Mouse (Mus musculus) liver, embryonic 15.5 days (tissue): ENCODE measurements at regions not wholly inside any gene's neighbourhood (a gene's known extent, or its start where the extent isn't known, plus 50 kb on each side); places are given as distances from the start of the nearest gene placed in this dataset.

ENCODE experiments used
- ATAC-seq: fragments of 200-750 bp; cut with Nextera tagmentation; 2 replicates; pipeline ENCODE4 v1.8.0; 2017; ENCODE audit warnings: moderate number of reproducible peaks, mild to moderate bottlenecking, moderate library complexity; ENCODE audit not compliant: insufficient read depth
- H3K27ac ChIP-seq: fragments of 300-500 bp; sonication (generic); replicated peaks from 2 replicates; pipeline ENCODE4 v1.5.1; 2015; ENCODE audit warnings: mild to moderate bottlenecking, inconsistent platforms
- H3K27me3 ChIP-seq: fragments of 300-500 bp; sonication (generic); 2 replicates; pipeline ENCODE4 v1.6.1; 2015; ENCODE audit warnings: mild to moderate bottlenecking, inconsistent platforms
- H3K36me3 ChIP-seq: fragments of 300-500 bp; sonication (generic); replicated peaks from 2 replicates; pipeline ENCODE4 v1.6.1; 2015; ENCODE audit warnings: moderate library complexity, mild to moderate bottlenecking, inconsistent platforms
- H3K4me1 ChIP-seq: fragments of 300-500 bp; sonication (generic); replicated peaks from 2 replicates; pipeline ENCODE4 v1.6.1; 2015; ENCODE audit warnings: inconsistent platforms
- H3K4me2 ChIP-seq: fragments of 300-500 bp; sonication (generic); 2 replicates; pipeline ENCODE4 v1.6.1; 2015; ENCODE audit warnings: moderate library complexity, mild to moderate bottlenecking, inconsistent platforms
- H3K4me3 ChIP-seq: fragments of 300-500 bp; sonication (generic); replicated peaks from 2 replicates; pipeline ENCODE4 v1.5.1; 2015; ENCODE audit warnings: mild to moderate bottlenecking, inconsistent platforms
- H3K9ac ChIP-seq: fragments of 300-500 bp; sonication (generic); 2 replicates; pipeline ENCODE4 v1.6.1; 2015; ENCODE audit warnings: moderate library complexity, mild to moderate bottlenecking, inconsistent platforms
- H3K9me3 ChIP-seq: fragments of 300-500 bp; sonication (generic); replicated peaks from 2 replicates; pipeline ENCODE4 v1.6.1; 2016; ENCODE audit warnings: inconsistent platforms
- WGBS: fragments of 180-500 bp; shearing (Covaris S2); methylation state at CpG from one replicate; pipeline ENCODE4 v1.1.7; 2015; ENCODE audit warnings: mixed read lengths; ENCODE audit not compliant: insufficient replicate concordance; 5-methylcytosine and 5-hydroxymethylcytosine counted together

DNA sequence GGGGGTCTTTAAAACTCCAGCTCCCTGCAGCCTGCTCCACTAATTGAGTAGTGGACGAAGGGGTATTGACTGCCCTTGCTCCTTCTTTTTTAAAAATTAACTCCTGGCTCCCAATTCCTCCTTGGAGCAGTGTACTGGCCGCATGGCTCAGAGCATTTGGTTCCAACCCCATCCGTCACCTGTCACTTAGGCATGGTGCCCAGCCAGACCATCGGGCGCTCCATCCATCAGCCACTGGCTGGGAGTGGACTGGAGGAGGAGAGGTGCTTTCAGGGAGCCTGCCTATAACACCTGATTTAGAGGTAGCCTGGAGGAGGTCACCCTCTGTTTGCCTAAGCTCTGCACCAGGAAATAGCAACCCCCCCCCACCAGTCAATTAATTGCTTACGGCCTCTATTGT is 66.4 kb upstream of the Glce start:
- Histone ChIP-seq H3K36me3 (no peaks in the 10 kb centered on the region), H3K4me2 (no peak overlapping the region), H3K9ac (no peak overlapping the region), H3K4me3 (no peak overlapping the region), H3K27me3 (no peaks in the 10 kb centered on the region), H3K27ac (no peak overlapping the region), H3K4me1 (peaks cover 10% of the 10 kb centered on the region), H3K9me3 (no peaks in the 10 kb centered on the region)
- no peak for ATAC-seq
- WGBS, result 42% methylated on average over 6 of the region's 6 CpGs

DNA sequence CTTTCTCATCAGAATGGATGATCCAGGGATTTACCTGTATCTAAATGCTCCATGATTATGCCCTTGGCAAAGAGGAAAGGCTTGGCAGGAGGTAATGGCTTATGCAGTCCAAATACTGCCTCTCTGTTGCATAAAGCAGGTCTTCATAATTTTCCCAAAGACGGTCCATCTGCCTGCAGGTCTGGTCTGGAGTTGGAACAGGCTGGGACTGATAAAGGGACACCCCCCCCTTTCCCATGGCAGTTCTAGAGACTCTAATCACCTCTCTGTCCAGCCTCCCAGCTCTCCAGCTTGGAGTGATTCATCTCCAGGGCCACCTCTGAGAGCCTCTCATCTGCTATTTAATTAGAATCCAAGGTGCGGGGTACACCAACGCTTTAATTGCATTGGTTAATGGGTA is 65.9 kb upstream of the Glce start:
- Histone ChIP-seq H3K9me3 (no peaks in the 10 kb centered on the region), H3K27me3 (no peaks in the 10 kb centered on the region), H3K4me2 (no peak overlapping the region), H3K36me3 (no peaks in the 10 kb centered on the region), H3K9ac (no peak overlapping the region), H3K27ac (no peak overlapping the region), H3K4me1 (peaks cover 10% of the 10 kb centered on the region), H3K4me3 (no peak overlapping the region)
- WGBS, result 64% methylated on average over 3 of the region's 3 CpGs
- ATAC-seq, result no peak

DNA sequence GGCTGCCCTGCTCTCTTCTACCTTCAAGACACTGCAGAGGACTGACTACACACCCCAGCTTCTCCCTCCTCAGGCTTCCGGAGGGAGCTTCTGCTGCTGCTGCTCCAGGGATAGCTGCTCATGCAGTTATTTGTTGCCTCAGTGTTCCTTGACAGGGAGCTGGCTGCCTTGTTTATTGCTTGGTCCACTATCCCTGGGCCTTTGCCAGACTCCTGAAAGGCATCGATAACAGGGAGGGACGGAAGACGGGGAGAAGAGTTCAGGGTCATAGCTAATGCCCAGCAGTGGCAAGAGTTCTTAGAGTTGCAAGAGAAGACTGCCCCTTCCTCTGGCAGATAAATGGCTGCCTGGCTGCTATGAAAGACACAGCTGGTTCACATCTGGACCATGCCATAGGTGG is 64.4 kb upstream of the Glce start:
- H3K27ac ChIP-seq, result no peak overlapping the region
- no peak overlapping the region for H3K4me2 ChIP-seq
- 49% methylated on average over 4 of the region's 4 CpGs for WGBS
- H3K4me3 ChIP-seq, result no peak overlapping the region
- no peaks in the 10 kb centered on the region for H3K4me1 ChIP-seq
- no peak for ATAC-seq
- no peaks in the 10 kb centered on the region for H3K36me3 ChIP-seq
- no peaks in the 10 kb centered on the region for H3K9me3 ChIP-seq
- no peak overlapping the region for H3K9ac ChIP-seq
- no peaks in the 10 kb centered on the region for H3K27me3 ChIP-seq

DNA sequence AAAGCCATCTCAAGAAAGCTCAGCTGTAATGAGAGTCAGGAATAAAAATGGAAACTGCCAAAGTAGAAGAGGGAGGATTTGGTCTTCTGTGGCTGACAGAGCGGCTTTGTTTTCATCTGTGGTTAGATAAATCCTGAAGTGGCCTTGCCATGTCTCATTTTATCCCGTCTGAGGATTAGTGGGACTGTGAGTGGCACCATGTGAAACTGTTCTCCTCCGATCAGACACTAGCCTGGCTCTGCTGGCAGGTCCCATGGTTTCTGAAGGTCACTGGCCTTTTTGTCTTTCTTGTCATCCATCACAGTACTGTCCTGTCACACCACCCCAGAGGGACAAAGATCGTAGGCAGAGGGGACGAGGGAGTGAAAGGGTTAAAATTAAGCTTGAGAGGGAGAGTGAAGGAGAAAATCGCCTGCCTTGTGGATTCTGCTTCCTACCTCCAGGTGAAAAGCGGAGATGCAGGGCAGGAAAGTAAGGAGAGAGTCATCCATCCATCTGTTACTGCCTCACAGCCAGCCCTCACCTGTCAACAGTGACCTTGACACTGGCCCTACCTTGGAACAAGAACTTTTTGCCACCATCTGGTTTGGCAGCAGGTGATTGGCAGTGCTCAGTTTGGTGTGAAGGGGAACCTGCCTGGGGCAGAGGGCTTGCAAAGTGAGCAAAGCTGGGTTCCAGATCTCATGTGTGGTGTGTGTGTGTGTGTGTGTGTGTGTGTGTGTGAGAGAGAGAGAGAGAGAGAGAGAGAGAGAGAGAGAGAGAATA is 63.2 kb upstream of the Glce start:
- H3K9ac ChIP-seq, result no peak overlapping the region
- H3K4me2 ChIP-seq, result no peak overlapping the region
- no peaks in the 10 kb centered on the region for H3K36me3 ChIP-seq
- ATAC-seq, result no peak
- no peaks in the 10 kb centered on the region for H3K4me1 ChIP-seq
- no peaks in the 10 kb centered on the region for H3K27me3 ChIP-seq
- WGBS, result 41% methylated on average over 7 of the region's 7 CpGs
- H3K4me3 ChIP-seq, result no peak overlapping the region
- no peaks in the 10 kb centered on the region for H3K9me3 ChIP-seq
- H3K27ac ChIP-seq, result no peak overlapping the region

- no peaks in the 10 kb centered on the region for H3K9me3 ChIP-seq
- WGBS, result 43% methylated on average over 9 of the region's 9 CpGs
- ATAC-seq, result no peak
Measured at GRCm38 (mm10) chr9:62181182-62181830, 58.9 kb upstream of the Glce start.

DNA sequence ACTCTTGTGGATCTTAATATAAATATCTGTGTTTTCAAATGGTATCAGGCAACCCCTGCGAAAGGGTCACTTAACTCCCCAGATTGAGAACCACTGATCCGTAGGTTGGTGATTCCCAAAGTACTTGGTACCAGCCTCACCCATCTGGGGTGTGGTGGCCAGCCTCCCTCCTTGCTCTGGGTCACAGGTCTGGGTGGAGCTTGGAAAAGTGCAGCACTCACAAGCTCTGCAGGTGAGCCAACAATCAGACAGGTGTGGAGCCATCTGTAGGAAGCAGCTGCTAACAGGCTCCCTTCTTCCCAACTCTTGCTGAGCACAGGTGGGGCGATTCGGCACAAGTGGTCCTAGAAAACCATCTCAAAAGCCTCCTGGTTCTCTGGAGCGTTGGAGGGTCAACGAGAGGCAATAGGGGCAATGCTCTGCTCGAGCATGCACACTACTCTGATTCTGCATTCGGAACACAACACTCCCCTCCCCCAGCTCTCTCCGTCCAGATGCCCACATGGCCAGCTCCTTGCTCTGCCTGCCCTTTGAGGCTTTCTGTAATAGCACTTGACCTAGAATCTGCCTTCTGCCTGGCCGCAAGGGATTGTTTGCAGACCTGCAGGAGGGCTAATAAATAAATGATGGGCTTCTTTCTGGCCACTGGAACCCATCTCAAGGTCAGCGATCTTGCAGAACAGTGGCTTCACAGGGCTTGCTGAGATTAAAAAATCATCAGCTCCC is 58.2 kb upstream of the Glce start:
- WGBS, result 52% methylated on average over 11 of the region's 11 CpGs
- H3K4me3 ChIP-seq, result no peak overlapping the region
- ATAC-seq, result no peak
- no peaks in the 10 kb centered on the region for H3K36me3 ChIP-seq
- no peaks in the 10 kb centered on the region for H3K27me3 ChIP-seq
- no peak overlapping the region for H3K9ac ChIP-seq
- H3K9me3 ChIP-seq, result no peaks in the 10 kb centered on the region
- no peak overlapping the region for H3K27ac ChIP-seq
- no peak overlapping the region for H3K4me2 ChIP-seq
- no peaks in the 10 kb centered on the region for H3K4me1 ChIP-seq

More at GRCm38 (mm10) chr9:62181182-62181830, 58.9 kb upstream of the Glce start:
- no peak overlapping the region for H3K4me2 ChIP-seq
- no peak overlapping the region for H3K4me3 ChIP-seq
- no peak overlapping the region for H3K27ac ChIP-seq
- no peaks in the 10 kb centered on the region for H3K27me3 ChIP-seq
- no peaks in the 10 kb centered on the region for H3K4me1 ChIP-seq
- no peaks in the 10 kb centered on the region for H3K36me3 ChIP-seq
- no peak overlapping the region for H3K9ac ChIP-seq

DNA sequence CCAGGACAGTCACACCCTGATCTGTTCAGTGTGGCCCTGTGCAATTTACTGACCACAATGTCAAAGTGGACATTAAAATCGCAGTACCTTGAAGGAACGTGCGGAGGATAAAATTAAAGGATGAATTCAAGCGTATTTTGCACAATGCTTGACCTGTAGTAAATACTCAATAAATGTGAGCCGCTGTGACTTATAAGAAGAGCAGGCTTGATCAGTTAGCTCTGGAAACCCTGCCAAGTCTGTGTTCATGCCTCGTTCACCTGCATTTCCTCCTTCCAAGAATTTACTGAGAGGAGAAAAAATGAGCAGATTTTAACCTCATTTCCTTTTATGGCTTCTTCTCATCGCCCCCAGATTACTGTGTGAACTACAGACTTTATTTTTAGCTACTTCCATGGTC is 52.2 kb upstream of the Glce start:
- ATAC-seq, result no peak
- Histone ChIP-seq H3K9ac (no peak overlapping the region), H3K4me1 (no peaks in the 10 kb centered on the region), H3K4me3 (no peak overlapping the region), H3K27me3 (no peaks in the 10 kb centered on the region), H3K27ac (no peak overlapping the region), H3K4me2 (no peak overlapping the region), H3K36me3 (no peaks in the 10 kb centered on the region), H3K9me3 (no peaks in the 10 kb centered on the region)
- WGBS, result 64% methylated on average over 7 of the region's 7 CpGs
